Mouse (Mus musculus): ENCODE measurements around the gene Krt1.

The Krt1 gene

GRCm38 (mm10) chr15:101850694-101851093 lies at the start of gene Krt1:
Krt1 (minus strand) TSS chr15:101850794.
- DNase-seq, result no peak

DNA sequence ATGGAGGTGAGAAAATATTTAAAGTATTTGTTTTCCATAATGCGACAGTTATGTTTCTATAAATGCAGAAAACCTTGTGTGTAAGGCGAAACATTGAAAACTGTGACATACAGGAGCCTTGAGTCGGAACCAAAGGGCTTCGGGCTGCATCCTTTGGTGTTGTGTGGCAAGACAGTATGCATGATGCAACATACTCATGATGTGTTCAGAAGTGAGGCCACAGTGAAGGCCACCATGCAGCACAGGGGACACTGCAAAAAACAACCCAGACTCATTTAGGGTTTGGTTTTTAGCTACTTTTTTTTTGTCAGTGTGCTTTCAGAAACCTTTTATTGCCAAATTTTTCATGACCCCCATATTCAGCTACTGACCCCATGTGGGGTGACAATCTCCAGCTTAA lies 44.6 kb upstream of the Krt1 start:
- DNase-seq, result no peak

DNA sequence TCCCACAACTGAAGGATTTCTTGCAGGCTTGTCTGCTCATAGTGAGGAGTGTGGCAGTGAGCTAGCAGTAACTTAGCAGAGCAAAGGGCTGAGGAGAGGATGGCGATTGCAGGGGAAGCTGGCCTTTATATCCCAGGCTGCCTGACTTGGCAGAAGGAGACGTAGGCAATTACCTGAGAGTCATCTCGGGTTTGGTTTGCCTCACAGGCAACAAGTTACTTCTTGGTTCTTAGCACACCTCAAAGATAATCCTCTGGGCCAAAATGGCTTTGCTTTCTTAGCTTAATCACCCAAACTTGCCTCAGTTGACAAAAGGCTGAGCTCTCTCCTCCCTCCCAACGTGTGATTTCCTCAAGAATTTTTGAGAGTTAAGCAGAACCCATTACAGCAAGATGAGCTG lies 42.2 kb upstream of the Krt1 start, which contains the start of gene Krt76:
Gene Krt76 (minus strand): TSS at position 101 of the 400 bp plus-strand sequence.
- DNase-seq, result no peak

DNA sequence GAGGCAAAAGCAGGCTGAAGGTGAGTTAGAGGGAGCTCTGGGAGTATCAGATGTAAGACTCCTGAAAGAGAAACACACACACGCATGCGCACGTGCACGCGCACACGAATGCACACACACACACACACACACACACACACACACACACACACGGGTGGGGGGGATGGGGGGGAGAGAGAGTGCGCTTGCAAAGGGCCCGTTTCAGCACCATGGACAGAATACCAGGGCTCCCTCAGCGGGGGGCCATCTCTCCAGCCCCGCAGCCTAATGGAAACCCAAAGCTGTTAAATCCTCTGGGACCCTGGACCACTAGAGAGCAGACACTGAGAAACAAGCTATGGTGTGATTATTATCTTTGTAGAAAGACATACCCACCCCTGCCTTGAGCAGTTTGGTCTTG lies 29.2 kb upstream of the Krt1 start:
- no peak for DNase-seq

DNA sequence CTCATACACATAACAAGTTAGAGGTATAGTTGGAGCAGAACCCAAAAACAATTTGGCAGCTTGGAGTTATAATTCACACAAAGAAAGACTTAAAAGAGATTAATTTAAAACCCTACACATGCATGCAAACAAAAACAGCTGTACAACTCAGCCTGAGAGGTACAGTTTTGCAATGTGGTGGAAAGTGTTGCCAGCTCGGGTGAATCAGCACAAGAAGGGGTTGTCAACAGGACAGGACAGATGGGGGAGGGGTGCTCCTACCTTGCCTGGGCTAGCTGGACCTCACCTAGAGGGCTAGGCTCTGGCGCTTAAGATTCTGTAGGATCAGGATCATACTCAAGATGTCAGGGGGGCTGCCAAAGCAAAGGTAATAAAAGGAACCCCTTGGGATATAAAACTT lies 27.4 kb upstream of the Krt1 start:
- no peak for DNase-seq

- no peak for DNase-seq
Measured at GRCm38 (mm10) chr15:101874383-101874782, 23.8 kb upstream of the Krt1 start.

- no peak for DNase-seq
Measured at GRCm38 (mm10) chr15:101873231-101873630, 22.6 kb upstream of the Krt1 start.

DNA sequence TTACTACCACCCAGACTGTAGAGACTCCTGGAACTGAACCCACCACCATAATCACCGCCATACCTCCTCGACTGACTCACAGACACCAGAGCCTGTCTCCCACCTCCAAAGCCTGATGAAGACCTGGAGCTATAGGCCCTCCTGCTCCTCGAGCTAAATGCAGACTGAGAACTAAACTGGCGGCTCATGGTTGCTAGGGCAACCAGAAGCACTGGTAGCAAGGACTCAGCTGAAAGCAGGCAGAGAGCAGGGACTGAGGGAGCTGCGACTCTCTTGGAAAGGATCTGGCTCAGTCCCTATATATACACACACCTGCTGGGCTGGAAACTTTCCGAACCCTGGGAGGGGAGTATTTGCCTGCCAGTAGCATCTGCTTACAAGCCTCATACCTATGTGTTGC lies 18.8 kb upstream of the Krt1 start, which contains the start of gene Krt77:
Gene Krt77 (minus strand): TSS at position 275 of the 400 bp plus-strand sequence.
- DNase-seq, result no peak

DNA sequence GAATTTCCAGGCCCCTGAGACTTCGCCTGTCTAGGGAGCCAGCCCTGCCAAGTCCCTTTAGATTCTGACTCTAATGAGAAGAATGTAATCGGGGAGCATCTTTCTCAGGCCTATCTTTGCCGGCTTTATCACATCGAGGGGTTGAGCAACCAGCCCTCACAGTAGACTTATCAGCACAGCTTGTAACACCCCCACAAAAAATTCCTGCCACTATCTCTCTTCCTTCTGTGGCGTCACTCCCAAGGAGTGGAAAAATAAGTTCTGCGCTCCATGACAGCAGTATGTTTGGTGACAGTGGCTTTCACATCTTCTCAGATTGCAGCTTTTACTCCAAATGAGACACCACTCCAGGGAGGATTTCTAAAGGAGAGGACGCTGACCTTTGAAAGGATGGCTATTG lies 16.2 kb upstream of the Krt1 start:
- no peak for DNase-seq

- no peak for DNase-seq
Measured at GRCm38 (mm10) chr15:101860421-101861130, 10.0 kb upstream of the Krt1 start.

- DNase-seq, result peak; percentile 2 to 8
Measured at GRCm38 (mm10) chr15:101859735-101860170, 9.2 kb upstream of the Krt1 start.

DNA sequence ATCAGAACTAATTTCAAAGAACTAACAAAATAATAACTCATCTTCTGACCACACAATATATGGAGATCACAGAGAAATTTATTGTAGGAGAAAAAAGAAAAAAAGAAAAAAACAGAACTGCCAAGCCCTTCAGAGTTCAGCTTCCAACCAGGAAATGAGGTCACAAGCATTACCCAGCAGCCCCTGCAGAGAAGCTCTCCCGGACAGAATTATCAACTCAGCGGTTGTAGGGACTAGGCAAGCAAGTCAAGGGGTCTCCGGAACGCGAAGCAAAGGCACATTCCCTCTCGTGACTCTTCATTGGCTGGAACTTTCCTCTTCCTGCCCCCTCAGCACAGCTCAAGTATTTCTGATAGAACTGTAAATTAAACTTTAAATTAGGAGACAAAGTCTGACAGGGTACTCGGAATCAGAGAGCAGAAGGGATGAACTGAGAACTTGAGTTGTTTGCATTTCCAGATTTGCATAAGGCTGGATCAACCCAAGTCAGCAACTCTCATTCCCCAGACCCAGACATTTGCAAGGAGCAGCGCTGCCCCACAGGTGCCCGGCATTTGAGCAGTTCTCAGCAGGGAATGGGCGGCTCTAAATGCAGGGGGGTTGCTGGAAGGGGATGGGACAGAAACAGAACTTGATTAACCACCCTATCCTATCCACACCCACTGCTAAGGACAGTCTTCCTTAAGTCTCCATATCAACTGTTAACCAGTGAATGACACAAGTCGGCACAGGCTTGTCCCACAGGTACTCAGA lies 8.3 kb upstream of the Krt1 start:
- DNase-seq, result no peak

- no peak for DNase-seq
Measured at GRCm38 (mm10) chr15:101856696-101857095, 6.1 kb upstream of the Krt1 start.

GRCm38 (mm10) chr15:101855732-101856131 lies 5.1 kb upstream of the Krt1 start:
- DNase-seq, result no peak

- DNase-seq, result no peak
Measured at GRCm38 (mm10) chr15:101854294-101854693, 3.7 kb upstream of the Krt1 start.

GRCm38 (mm10) chr15:101852571-101852970 lies 2.0 kb upstream of the Krt1 start:
- DNase-seq, result no peak

- peak; percentile 9 to 11 for DNase-seq
Measured at GRCm38 (mm10) chr15:101845971-101846403, 4.6 kb downstream of the Krt1 start.

DNA sequence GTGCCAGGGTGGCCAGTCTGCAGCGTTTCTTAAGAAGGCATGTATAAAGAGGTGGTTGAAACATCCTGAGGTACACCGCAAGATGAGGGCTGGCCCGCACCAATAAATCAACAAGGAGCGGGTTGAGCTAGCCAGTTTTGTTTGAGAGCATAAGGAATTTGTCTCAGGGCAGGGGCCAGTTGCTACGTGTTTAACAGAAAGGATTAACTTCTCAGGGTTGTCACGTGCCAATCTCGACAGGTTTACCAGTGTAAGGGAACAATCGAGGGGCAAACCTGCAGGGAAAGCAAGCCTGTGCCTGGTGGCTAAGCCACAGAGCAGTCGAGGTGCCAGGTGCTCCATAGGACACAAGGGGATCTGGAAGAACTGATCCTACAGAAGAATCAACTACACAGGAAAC lies 7.4 kb downstream of the Krt1 start:
- no peak for DNase-seq

DNA sequence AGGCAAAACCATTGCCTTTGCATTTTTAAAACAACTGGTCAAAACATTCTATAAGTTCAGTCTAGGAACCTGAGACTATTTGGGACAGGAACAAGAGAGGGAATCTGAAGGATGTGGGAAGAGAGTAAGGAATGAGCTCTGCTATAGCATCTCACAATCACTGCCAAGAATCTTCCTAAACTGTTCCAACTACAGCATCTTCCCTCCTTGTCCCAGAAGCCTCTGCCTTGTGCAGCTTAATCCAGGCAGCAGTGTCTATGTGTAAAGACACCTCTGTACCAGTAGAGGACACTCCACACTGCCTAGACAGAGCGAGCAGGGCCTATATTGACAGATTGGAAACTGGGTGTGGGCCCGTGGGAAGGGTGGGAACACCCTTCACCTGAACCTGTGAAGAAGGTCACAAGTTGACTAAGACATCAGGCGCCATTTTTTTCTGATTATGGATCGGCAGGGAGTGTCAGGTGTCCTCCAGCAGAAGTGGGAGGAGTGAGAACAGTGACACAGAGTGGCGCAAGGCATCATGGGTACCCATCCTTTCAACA lies 15.7 kb downstream of the Krt1 start:
- DNase-seq, result no peak

DNA sequence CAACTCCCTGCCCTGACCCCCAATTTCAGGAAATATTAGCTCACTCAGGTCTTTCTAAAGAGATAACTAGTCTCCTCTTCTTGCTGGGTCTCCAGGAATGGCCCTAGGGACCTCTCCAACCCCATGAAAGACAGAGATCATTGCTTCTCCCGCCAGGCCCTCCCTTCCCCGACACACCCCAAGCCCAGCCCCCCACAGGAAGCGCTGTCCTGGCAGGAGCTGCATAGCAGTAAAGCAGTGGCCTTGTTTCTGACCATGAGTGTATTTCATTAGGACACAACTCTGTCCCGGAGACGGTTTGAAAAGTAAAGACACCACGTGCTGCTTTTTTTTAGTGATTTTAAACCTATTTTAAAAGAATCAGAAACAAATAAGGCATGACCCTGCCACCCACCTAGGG lies 17.5 kb downstream of the Krt1 start:
- no peak for DNase-seq

GRCm38 (mm10) chr15:101829441-101829840 lies 21.2 kb downstream of the Krt1 start:
- DNase-seq, result no peak

GRCm38 (mm10) chr15:101821786-101822185 lies 28.8 kb downstream of the Krt1 start:
- no peak for DNase-seq

DNA sequence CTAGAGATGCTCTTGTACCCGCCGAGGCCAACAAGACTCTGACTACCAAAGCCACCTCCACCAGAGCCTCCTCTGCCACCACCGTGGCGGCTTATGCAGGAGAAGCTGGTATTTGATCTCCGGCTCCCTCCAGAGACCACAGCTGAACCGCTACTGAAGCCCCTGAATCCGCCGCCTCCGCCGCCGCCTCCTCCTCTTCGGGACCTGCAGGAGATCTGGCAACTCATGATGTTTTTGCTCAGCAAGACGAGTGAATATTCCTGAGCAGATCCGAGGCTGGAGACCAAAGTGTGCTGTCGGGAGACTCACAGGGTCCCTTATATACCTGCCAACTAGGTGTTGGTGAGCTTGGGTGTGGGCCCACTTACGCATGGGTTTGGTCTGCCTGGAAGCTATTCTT lies 32.7 kb downstream of the Krt1 start, which contains the start of gene Krt2:
Gene Krt2 (minus strand): TSS at position 295 of the 400 bp plus-strand sequence.
- no peak for DNase-seq
